Mouse (Mus musculus) thymus, postnatal 25 days (tissue): ENCODE results near the gene Fntb.

Source experiments
- DNase-seq: peaks from one replicate; pipeline ENCODE4 v3.0.0; 2022

The Fntb gene

DNA sequence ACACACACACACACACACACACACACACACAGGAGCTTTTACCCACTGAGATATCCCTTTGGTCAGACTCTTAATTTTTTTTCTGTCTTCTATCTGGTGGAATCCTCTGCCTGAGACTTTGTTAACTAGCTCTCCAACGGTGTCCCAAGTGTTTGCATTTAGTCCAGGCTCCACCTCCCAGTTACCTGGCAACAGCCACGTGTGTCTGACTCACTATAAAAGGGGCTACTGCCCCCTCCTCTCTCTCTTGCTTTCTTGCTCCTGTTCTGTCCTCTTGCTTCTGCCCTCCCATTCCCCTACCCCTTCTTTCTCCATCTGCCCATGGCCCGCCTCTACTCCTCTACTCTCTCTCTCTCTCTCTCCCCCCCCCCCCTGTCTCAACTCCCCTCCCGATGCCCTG, 200.5 kb downstream of the Fntb start:
- no peak for DNase-seq
